ENCODE assay signal across 29 mouse cellular contexts in genomic region chr10:117014565-117014964, GRCm38 (mm10). TPM values are rescaled to one million over a fixed set of nuclear protein-coding genes. Genes with fewer than 3 reads are reported as not detected.
DNase-seq lines count a peak whose midpoint lies in the region; ATAC-seq and TF ChIP-seq lines count a peak whose summit lies in the region.
"Had no signal": no experiment of that assay in that cellular context is flagged by ENCODE, and none has a peak within 500 bp of the region (broad histone marks: within the 10 kb centered on the region; RNA-seq: fewer than 3 reads in every experiment).

No protein-coding gene starts in this region.

- no peak overlapping the region for H3K4me2 ChIP-seq in forebrain, postnatal 0 days (ENCODE audit: low read depth)
- H3K4me2 ChIP-seq in forebrain, embryonic 14.5 days (ENCODE audit: low read length) = no peak overlapping the region
- H3K4me2 ChIP-seq in heart, embryonic 16.5 days (ENCODE audit: low read depth, low read length) = no peak overlapping the region
- H3K4me2 ChIP-seq in heart, embryonic 11.5 days = no peak overlapping the region
- H3K4me2 ChIP-seq in lung, embryonic 16.5 days (ENCODE audit: low read depth, low read length) = no peak overlapping the region
- no peak overlapping the region for H3K4me2 ChIP-seq in stomach, embryonic 14.5 days (replicated peaks; ENCODE audit: low read depth, low read length)
- H3K4me2 ChIP-seq: limb, embryonic 15.5 days had no signal

- no peak overlapping the region for H3K9ac ChIP-seq in forebrain, postnatal 0 days
- no peak overlapping the region for H3K9ac ChIP-seq in forebrain, embryonic 14.5 days (ENCODE audit: low read length)
- H3K9ac ChIP-seq in heart, embryonic 16.5 days (ENCODE audit: low read length) = no peak overlapping the region
- H3K9ac ChIP-seq in heart, embryonic 11.5 days (ENCODE audit: low read depth, low read length) = no peak overlapping the region
- no peak overlapping the region for H3K9ac ChIP-seq in lung, embryonic 16.5 days (ENCODE audit: low read length)
- H3K9ac ChIP-seq in stomach, embryonic 14.5 days (replicated peaks; ENCODE audit: low read depth, low read length) = no peak overlapping the region
- H3K9ac ChIP-seq: forebrain, embryonic 13.5 days; kidney, embryonic 15.5 days; limb, embryonic 15.5 days; liver, postnatal 0 days; midbrain, embryonic 15.5 days; neural tube, embryonic 15.5 days had no signal

- peak; percentile 32 for ATAC-seq in forebrain, postnatal 0 days
- ATAC-seq in forebrain, embryonic 14.5 days = no peak
- no peak for ATAC-seq in heart, embryonic 16.5 days (replicated peaks; ENCODE audit: extremely low read depth, insufficient read depth, low FRiP score)
- ATAC-seq in heart, embryonic 11.5 days (replicated peaks; ENCODE audit: insufficient number of reproducible peaks, low FRiP score, low TSS enrichment) = no peak
- peak; percentile 59 for ATAC-seq in lung, embryonic 16.5 days (ENCODE audit: low read depth)
- ATAC-seq in stomach, embryonic 14.5 days (ENCODE audit: insufficient number of reproducible peaks, insufficient read depth, low FRiP score, low read depth) = peak; percentile 33; the same call in 1 of the 2 replicates
- ATAC-seq: liver, postnatal 0 days had no signal

- TF ChIP-seq CTCF in forebrain, postnatal 0 days (IDR thresholded peaks at IDR 0.05; ENCODE audit: low read depth) = no peak
- TF ChIP-seq CTCF in lung, adult 2 months (IDR thresholded peaks at IDR 0.05; ENCODE audit: insufficient read depth, low read length) = no peak

- no peaks in the 10 kb centered on the region for H3K36me3 ChIP-seq in forebrain, postnatal 0 days (ENCODE audit: insufficient read depth)
- H3K36me3 ChIP-seq in forebrain, embryonic 14.5 days (ENCODE audit: control insufficient read depth, insufficient read depth, low read length) = no peaks in the 10 kb centered on the region
- H3K36me3 ChIP-seq in heart, embryonic 16.5 days (ENCODE audit: control insufficient read depth, insufficient read depth) = no peaks in the 10 kb centered on the region
- H3K36me3 ChIP-seq in heart, embryonic 11.5 days (ENCODE audit: control insufficient read depth, insufficient read depth, low read length) = no peaks in the 10 kb centered on the region
- no peaks in the 10 kb centered on the region for H3K36me3 ChIP-seq in lung, embryonic 16.5 days (ENCODE audit: control insufficient read depth, insufficient read depth, low read length)
- H3K36me3 ChIP-seq in stomach, embryonic 14.5 days (ENCODE audit: control insufficient read depth, insufficient read depth, low read length) = no peaks in the 10 kb centered on the region
- H3K36me3 ChIP-seq: G1E; kidney, embryonic 15.5 days; limb, embryonic 15.5 days; midbrain, embryonic 15.5 days; neural tube, embryonic 15.5 days had no signal

- H3K27ac ChIP-seq in forebrain, postnatal 0 days (ENCODE audit: low read depth, low read length) = 0 out of 2 replicates have a peak overlapping the region, but pooled peaks have one; percentile 21
- H3K27ac ChIP-seq in forebrain, embryonic 14.5 days (ENCODE audit: low read depth, low read length) = no peak overlapping the region
- peak overlapping the region; percentile 76 for H3K27ac ChIP-seq in heart, embryonic 16.5 days (ENCODE audit: low read length)
- H3K27ac ChIP-seq in heart, embryonic 11.5 days (ENCODE audit: low read depth, low read length) = no peak overlapping the region
- H3K27ac ChIP-seq in lung, embryonic 16.5 days (ENCODE audit: low read length) = no peak overlapping the region
- H3K27ac ChIP-seq in stomach, embryonic 14.5 days (ENCODE audit: low read length) = no peak overlapping the region
- H3K27ac ChIP-seq: forebrain, embryonic 13.5 days; limb, embryonic 15.5 days; midbrain, embryonic 15.5 days; neural tube, embryonic 15.5 days had no signal

- no peak for TF ChIP-seq POLR2A in lung, adult 2 months (IDR thresholded peaks at IDR 0.05; ENCODE audit: borderline replicate concordance, extremely low read depth, low read depth, low read length)

- no peak overlapping the region for H3K4me3 ChIP-seq in forebrain, postnatal 0 days (ENCODE audit: low read depth, low read length)
- no peak overlapping the region for H3K4me3 ChIP-seq in forebrain, embryonic 14.5 days (ENCODE audit: low read depth, low read length)
- no peak overlapping the region for H3K4me3 ChIP-seq in heart, embryonic 16.5 days (ENCODE audit: low read length)
- no peak overlapping the region for H3K4me3 ChIP-seq in heart, embryonic 11.5 days (ENCODE audit: low read depth, low read length)
- H3K4me3 ChIP-seq in lung, embryonic 16.5 days (ENCODE audit: low read length) = no peak overlapping the region
- H3K4me3 ChIP-seq in lung, adult 2 months (replicated peaks; ENCODE audit: extremely low read depth, low read depth, low read length) = no peak overlapping the region
- no peak overlapping the region for H3K4me3 ChIP-seq in stomach, embryonic 14.5 days (ENCODE audit: low read depth, low read length)
- H3K4me3 ChIP-seq: erythroblast, embryonic 14.5 days; forebrain, embryonic 13.5 days; kidney, embryonic 15.5 days; limb, embryonic 15.5 days; midbrain, embryonic 15.5 days; neural tube, embryonic 15.5 days had no signal

- no peaks in the 10 kb centered on the region for H3K27me3 ChIP-seq in forebrain, postnatal 0 days (ENCODE audit: insufficient read depth, low read length)
- H3K27me3 ChIP-seq in forebrain, embryonic 14.5 days (replicated peaks; ENCODE audit: control insufficient read depth, insufficient read depth, low read length) = no peaks in the 10 kb centered on the region
- no peaks in the 10 kb centered on the region for H3K27me3 ChIP-seq in heart, embryonic 16.5 days (ENCODE audit: control insufficient read depth, insufficient read depth, low read length)
- H3K27me3 ChIP-seq in heart, embryonic 11.5 days (ENCODE audit: control insufficient read depth, insufficient read depth, low read length) = no peaks in the 10 kb centered on the region
- H3K27me3 ChIP-seq in lung, embryonic 16.5 days (ENCODE audit: control insufficient read depth, insufficient read depth, low read depth, low read length) = no peaks in the 10 kb centered on the region
- H3K27me3 ChIP-seq in stomach, embryonic 14.5 days (ENCODE audit: control insufficient read depth, insufficient read depth, low read length) = no peaks in the 10 kb centered on the region
- H3K27me3 ChIP-seq: forebrain, embryonic 13.5 days; limb, embryonic 15.5 days; midbrain, embryonic 15.5 days; neural tube, embryonic 15.5 days had no signal

- WGBS in forebrain, postnatal 0 days = 84% methylated on average over 5 of the region's 5 CpGs
- 94% methylated on average over 5 of the region's 5 CpGs for WGBS in forebrain, embryonic 14.5 days
- whole genome bisulfite sequencing in heart, embryonic 16.5 days = 46% methylated on average over 5 of the region's 5 CpGs
- WGBS in heart, embryonic 11.5 days (ENCODE audit: insufficient replicate concordance) = 82% methylated on average over 5 of the region's 5 CpGs
- 62% methylated on average over 5 of the region's 5 CpGs for WGBS in lung, embryonic 16.5 days
- WGBS in lung, adult 2 months = 45% methylated on average over 5 of the region's 5 CpGs
- WGBS in stomach, embryonic 14.5 days = 77% methylated on average over 5 of the region's 5 CpGs

- no peaks in the 10 kb centered on the region for H3K4me1 ChIP-seq in forebrain, postnatal 0 days (ENCODE audit: insufficient read depth)
- H3K4me1 ChIP-seq in forebrain, embryonic 14.5 days (ENCODE audit: control insufficient read depth, insufficient read depth, low read length) = no peaks in the 10 kb centered on the region
- peaks cover 21% of the 10 kb centered on the region for H3K4me1 ChIP-seq in heart, embryonic 16.5 days (ENCODE audit: control insufficient read depth, insufficient read depth, low read length)
- peaks cover 15% of the 10 kb centered on the region; the same call in 1 of the 2 replicates for H3K4me1 ChIP-seq in heart, embryonic 11.5 days (ENCODE audit: control insufficient read depth, insufficient read depth, low read length)
- peaks cover 6% of the 10 kb centered on the region; the same call in 1 of the 2 replicates for H3K4me1 ChIP-seq in lung, embryonic 16.5 days (replicated peaks; ENCODE audit: control insufficient read depth, insufficient read depth, low read length)
- H3K4me1 ChIP-seq in lung, adult 2 months (ENCODE audit: control insufficient read depth, insufficient read depth, low read length) = 0 out of 2 replicates have a peak, but pooled peaks cover 4% of the 10 kb centered on the region
- peaks cover 3% of the 10 kb centered on the region; the same call in 1 of the 2 replicates for H3K4me1 ChIP-seq in stomach, embryonic 14.5 days (ENCODE audit: control insufficient read depth, insufficient read depth, low read length)

- no peak for DNase-seq in forebrain, postnatal 0 days
- no peak for DNase-seq in forebrain, embryonic 14.5 days (ENCODE audit: low spot score)
- DNase-seq in lung, adult 2 months = no peak
- no peak for DNase-seq in spleen, postnatal 10 days (ENCODE audit: low spot score in 2 of 2)
- DNase-seq: cerebellum, adult 8-10 months; gastrocnemius, postnatal 36 days had no signal

- no peaks in the 10 kb centered on the region for H3K9me3 ChIP-seq in forebrain, postnatal 0 days (ENCODE audit: low read length)
- no peaks in the 10 kb centered on the region for H3K9me3 ChIP-seq in forebrain, embryonic 14.5 days (replicated peaks; ENCODE audit: control insufficient read depth, low read length)
- no peaks in the 10 kb centered on the region for H3K9me3 ChIP-seq in heart, embryonic 16.5 days (replicated peaks; ENCODE audit: control insufficient read depth, low read length)
- no peaks in the 10 kb centered on the region for H3K9me3 ChIP-seq in heart, embryonic 11.5 days (replicated peaks; ENCODE audit: control insufficient read depth, low read length)
- no peaks in the 10 kb centered on the region for H3K9me3 ChIP-seq in lung, embryonic 16.5 days (ENCODE audit: control insufficient read depth, low read length)
- H3K9me3 ChIP-seq in stomach, embryonic 14.5 days (ENCODE audit: control insufficient read depth, low read depth, low read length) = no peaks in the 10 kb centered on the region
- H3K9me3 ChIP-seq: forebrain, embryonic 13.5 days; kidney, embryonic 15.5 days; limb, embryonic 15.5 days; midbrain, embryonic 15.5 days; neural tube, embryonic 15.5 days had no signal

RNA-seq across cellular contexts. Expression of gene Best3, which starts 28.5 kb away (rescaled TPM):
- total RNA-seq in forebrain, postnatal 0 days (2014; rRNA removed) = not detected in 2 replicates
- polyA plus RNA-seq in forebrain, postnatal 0 days (2015; fragmentation: Nextera tagmentation; extraction: Ambion mirVana) = 0.05 and 0.11 TPM in 2 replicates
- polyA plus RNA-seq in forebrain, embryonic 14.5 days (2014; fragmentation: Nextera tagmentation; extraction: Ambion mirVana) = 0.10 TPM in 1 of 2 replicates, not detected in the other
- polyA plus RNA-seq in heart, embryonic 16.5 days (2015; fragmentation: Nextera tagmentation; extraction: Ambion mirVana) = 0.79 and 0.83 TPM in 2 replicates
- 0.14 and 0.18 TPM in 2 replicates for polyA plus RNA-seq in heart, embryonic 11.5 days (2014; fragmentation: Nextera tagmentation; extraction: Ambion mirVana)
- polyA plus RNA-seq in lung, embryonic 16.5 days (2015; fragmentation: Nextera tagmentation; extraction: Ambion mirVana) = 0.15 and 0.21 TPM in 2 replicates
- 2.2 and 3.4 TPM in 2 replicates for polyA plus RNA-seq in lung, adult 2 months (2012; rRNA removed)
- not detected in 2 replicates for polyA plus RNA-seq in stomach, embryonic 14.5 days (2014; fragmentation: Nextera tagmentation; extraction: Ambion mirVana)
- total RNA-seq: G1E; hematopoietic stem cell, adult 5-6 weeks; megakaryocyte, adult 5-6 weeks had no signal
- polyA plus RNA-seq: erythroblast, embryonic 14.5 days; G1E; intestine, embryonic 16.5 days; liver, postnatal 0 days had no signal

RNA-seq across cellular contexts. Expression of gene Lrrc10, which starts 30.6 kb away (rescaled TPM):
- not detected in 2 replicates for total RNA-seq in forebrain, postnatal 0 days (2014; rRNA removed)
- 0.13 TPM in 1 of 2 replicates, not detected in the other for polyA plus RNA-seq in forebrain, postnatal 0 days (2015; fragmentation: Nextera tagmentation; extraction: Ambion mirVana)
- not detected in 2 replicates for polyA plus RNA-seq in forebrain, embryonic 14.5 days (2014; fragmentation: Nextera tagmentation; extraction: Ambion mirVana)
- polyA plus RNA-seq in heart, embryonic 16.5 days (2015; fragmentation: Nextera tagmentation; extraction: Ambion mirVana) = 60.4 and 62.1 TPM in 2 replicates
- polyA plus RNA-seq in heart, embryonic 11.5 days (2014; fragmentation: Nextera tagmentation; extraction: Ambion mirVana) = 49.7 and 54.6 TPM in 2 replicates
- polyA plus RNA-seq in lung, embryonic 16.5 days (2015; fragmentation: Nextera tagmentation; extraction: Ambion mirVana) = 0.49 and 0.65 TPM in 2 replicates
- polyA plus RNA-seq in lung, adult 2 months (2012; rRNA removed) = 1.1 and 2.4 TPM in 2 replicates
- not detected in 2 replicates for polyA plus RNA-seq in stomach, embryonic 14.5 days (2014; fragmentation: Nextera tagmentation; extraction: Ambion mirVana)
- total RNA-seq: adrenal gland, postnatal 4 days; G1E; hematopoietic stem cell, adult 5-6 weeks; left cerebral cortex, postnatal 36 days; megakaryocyte, adult 5-6 weeks had no signal
- polyA plus RNA-seq: embryonic facial prominence, embryonic 11.5 days; erythroblast, embryonic 14.5 days; forebrain, embryonic 13.5 days; hindbrain, embryonic 16.5 days; intestine, embryonic 16.5 days; kidney, embryonic 15.5 days; limb, embryonic 15.5 days; liver, postnatal 0 days; midbrain, embryonic 15.5 days; neural tube, embryonic 15.5 days; spleen, adult 2 months had no signal

RNA-seq across cellular contexts. Expression of gene Gm10271, which starts 42.2 kb away (rescaled TPM):
- not detected in 2 replicates for total RNA-seq in forebrain, postnatal 0 days (2014; rRNA removed)
- not detected in 2 replicates for polyA plus RNA-seq in forebrain, postnatal 0 days (2015; fragmentation: Nextera tagmentation; extraction: Ambion mirVana)
- polyA plus RNA-seq in forebrain, embryonic 14.5 days (2014; fragmentation: Nextera tagmentation; extraction: Ambion mirVana) = not detected in 2 replicates
- not detected in 2 replicates for polyA plus RNA-seq in heart, embryonic 16.5 days (2015; fragmentation: Nextera tagmentation; extraction: Ambion mirVana)
- polyA plus RNA-seq in heart, embryonic 11.5 days (2014; fragmentation: Nextera tagmentation; extraction: Ambion mirVana) = not detected in 2 replicates
- not detected in 2 replicates for polyA plus RNA-seq in lung, embryonic 16.5 days (2015; fragmentation: Nextera tagmentation; extraction: Ambion mirVana)
- polyA plus RNA-seq in lung, adult 2 months (2012; rRNA removed) = not detected in 2 replicates
- not detected in 2 replicates for polyA plus RNA-seq in stomach, embryonic 14.5 days (2014; fragmentation: Nextera tagmentation; extraction: Ambion mirVana)
- total RNA-seq: adrenal gland, postnatal 4 days; G1E; gastrocnemius, postnatal 36 days; hematopoietic stem cell, adult 5-6 weeks; layer of hippocampus, postnatal 36 days; left cerebral cortex, postnatal 36 days; megakaryocyte, adult 5-6 weeks had no signal
- polyA plus RNA-seq: cortical plate, adult 2 months; embryonic facial prominence, embryonic 11.5 days; erythroblast, embryonic 14.5 days; forebrain, embryonic 13.5 days; G1E; hindbrain, embryonic 16.5 days; intestine, embryonic 16.5 days; kidney, embryonic 15.5 days; large intestine, adult 2 months; limb, embryonic 15.5 days; liver, postnatal 0 days; midbrain, embryonic 15.5 days; neural tube, embryonic 15.5 days; spleen, adult 2 months had no signal

RNA-seq across cellular contexts. Expression of gene Cct2, which starts 49.0 kb away (rescaled TPM):
- 399 and 404 TPM in 2 replicates for total RNA-seq in forebrain, postnatal 0 days (2014; rRNA removed)
- 240 and 249 TPM in 2 replicates for polyA plus RNA-seq in forebrain, postnatal 0 days (2015; fragmentation: Nextera tagmentation; extraction: Ambion mirVana)
- 315 and 330 TPM in 2 replicates for polyA plus RNA-seq in forebrain, embryonic 14.5 days (2014; fragmentation: Nextera tagmentation; extraction: Ambion mirVana)
- polyA plus RNA-seq in heart, embryonic 16.5 days (2015; fragmentation: Nextera tagmentation; extraction: Ambion mirVana) = 167 and 185 TPM in 2 replicates
- 211 and 221 TPM in 2 replicates for polyA plus RNA-seq in heart, embryonic 11.5 days (2014; fragmentation: Nextera tagmentation; extraction: Ambion mirVana)
- polyA plus RNA-seq in lung, embryonic 16.5 days (2015; fragmentation: Nextera tagmentation; extraction: Ambion mirVana) = 213 and 228 TPM in 2 replicates
- 36.0 and 56.1 TPM in 2 replicates for polyA plus RNA-seq in lung, adult 2 months (2012; rRNA removed)
- 227 and 238 TPM in 2 replicates for polyA plus RNA-seq in stomach, embryonic 14.5 days (2014; fragmentation: Nextera tagmentation; extraction: Ambion mirVana)

Comparison
In these comparisons a context has a peak if more than half of its experiments do, and no peak if none do; other contexts are left out.
1. ATAC-seq: peak in forebrain, postnatal 0 days (single experiment), lung, embryonic 16.5 days (single experiment) and stomach, embryonic 14.5 days (single experiment); none in forebrain, embryonic 14.5 days (single experiment), heart, embryonic 16.5 days (single experiment) and heart, embryonic 11.5 days (single experiment).
2. H3K27ac ChIP-seq: peak in forebrain, postnatal 0 days (single experiment) and heart, embryonic 16.5 days (single experiment); none in forebrain, embryonic 14.5 days (single experiment), heart, embryonic 11.5 days (single experiment), lung, embryonic 16.5 days (single experiment) and stomach, embryonic 14.5 days (single experiment).
3. RNA of gene Lrrc10, which starts 30.6 kb away (polyA plus RNA-seq): 60.4 to 62.1 TPM in heart, embryonic 16.5 days and 49.7 to 54.6 TPM in heart, embryonic 11.5 days; 1.1 to 2.4 TPM in lung, adult 2 months, 0.49 to 0.65 TPM in lung, embryonic 16.5 days, not detected in forebrain, embryonic 14.5 days, 0.13 TPM in forebrain, postnatal 0 days and not detected in stomach, embryonic 14.5 days; every median in the first group is over 10 times any median in the second.